Mouse (Mus musculus) heart, adult 11 months (tissue): ENCODE measurements around the gene Ackr2.

Experiments used
- DNase-seq: peaks from one replicate; pipeline ENCODE4 v3.0.0; 2022

Ackr2 gene

DNA sequence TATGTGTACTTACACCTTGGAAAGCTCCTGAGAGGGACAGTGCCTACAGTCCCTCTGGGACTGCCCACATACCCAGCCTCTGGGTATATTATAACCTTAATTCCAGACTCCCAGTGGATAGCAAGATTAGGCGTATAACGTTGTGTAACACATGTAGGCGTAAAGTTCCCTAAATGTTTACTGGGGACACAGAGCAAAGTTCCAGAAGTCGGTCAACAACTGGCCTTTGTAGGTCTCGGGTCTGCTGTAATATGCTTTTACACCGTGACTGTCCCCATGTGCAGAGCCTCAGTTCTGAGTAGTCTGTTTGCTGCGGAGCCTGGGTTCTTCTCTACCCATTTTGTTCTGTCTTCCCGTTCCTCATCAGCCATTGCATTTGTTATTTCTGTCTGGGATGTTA lies 25.3 kb downstream of the Ackr2 start:
- peak; percentile 49 for DNase-seq

GRCm38 (mm10) chr9:121923906-121924305 lies 25.8 kb downstream of the Ackr2 start:
- no peak for DNase-seq

DNA sequence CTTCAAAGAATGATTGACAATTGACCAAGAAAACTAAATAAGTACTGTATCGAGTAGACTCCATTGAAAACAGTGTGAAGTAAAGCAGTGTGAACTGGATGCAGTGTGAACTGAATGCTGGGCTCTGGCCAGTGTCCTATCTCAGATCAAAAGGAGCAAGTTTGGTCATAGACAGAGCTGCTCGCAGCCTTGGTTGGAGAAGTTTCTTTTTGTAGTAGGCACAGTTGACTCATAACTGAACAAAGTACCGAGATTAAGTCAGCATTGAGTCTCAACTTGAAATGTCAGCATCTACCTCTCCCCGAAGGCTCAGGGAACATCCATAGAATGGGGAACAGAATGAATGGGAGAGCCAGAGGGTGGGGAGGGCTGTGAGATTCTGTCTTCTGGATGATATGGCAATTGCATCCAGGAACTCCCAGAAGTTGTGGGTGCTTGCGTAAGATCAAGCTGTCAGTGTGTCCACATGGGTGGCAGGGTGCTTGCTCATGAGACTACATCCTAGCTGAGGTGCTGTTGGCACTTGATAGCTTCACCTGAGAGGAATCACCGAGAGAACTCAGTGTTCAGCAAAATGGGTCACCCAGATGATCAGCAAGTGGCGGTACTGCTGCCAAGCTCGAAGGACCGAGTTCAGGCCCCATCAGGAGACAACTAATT lies 26.9 kb downstream of the Ackr2 start:
- peak; percentile 85 for DNase-seq

GRCm38 (mm10) chr9:121925959-121926358 lies 27.8 kb downstream of the Ackr2 start:
- peak; percentile 57 for DNase-seq

GRCm38 (mm10) chr9:121926634-121927405 lies 28.7 kb downstream of the Ackr2 start:
- DNase-seq, result peak; percentile 75

GRCm38 (mm10) chr9:121927721-121928120 lies 29.6 kb downstream of the Ackr2 start:
- peak; percentile 64 for DNase-seq

- peak; percentile 93 for DNase-seq
These were observed 30.3 kb downstream of the Ackr2 start for GRCm38 (mm10) chr9:121928498-121928897.

DNA sequence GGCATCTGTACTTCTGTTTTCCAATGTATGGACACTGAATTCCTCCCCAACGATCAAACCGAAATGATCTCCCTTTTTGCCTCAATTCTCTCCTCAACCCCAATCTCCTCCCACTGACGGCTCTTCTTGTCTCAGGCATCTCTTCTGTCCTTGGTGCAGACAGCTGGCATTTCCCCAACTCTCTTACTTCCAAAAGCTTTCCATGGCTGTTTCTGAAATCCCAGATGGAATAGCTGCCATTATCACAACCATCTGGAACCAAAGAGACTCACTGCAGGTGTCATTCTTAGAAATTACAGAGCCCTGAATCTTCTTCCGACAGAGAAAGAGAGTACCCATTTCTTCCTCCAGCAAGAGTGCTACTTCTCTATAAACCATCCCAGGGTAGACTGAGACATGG lies 36.7 kb downstream of the Ackr2 start:
- DNase-seq, result peak; percentile 43

DNA sequence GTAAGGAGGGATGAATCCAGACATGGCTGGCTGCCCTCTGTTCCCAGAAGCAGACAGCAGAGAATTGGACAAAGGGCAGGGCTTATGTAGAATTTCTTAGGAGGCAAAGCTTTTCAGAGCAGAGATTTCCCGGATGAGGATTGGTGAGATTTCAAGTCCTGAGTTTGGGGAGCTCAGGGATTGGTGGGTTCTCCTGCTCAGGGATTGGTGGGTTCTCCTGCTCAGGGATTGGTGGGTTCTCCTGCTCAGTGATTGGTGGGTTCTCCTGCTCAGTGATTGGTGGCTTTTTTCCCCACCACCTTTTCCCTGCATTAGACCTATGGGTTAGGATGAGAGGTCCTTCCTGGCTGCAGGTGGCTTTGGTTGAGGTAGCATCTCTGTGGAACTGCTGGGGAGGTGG lies 38.8 kb downstream of the Ackr2 start:
- no peak for DNase-seq

DNA sequence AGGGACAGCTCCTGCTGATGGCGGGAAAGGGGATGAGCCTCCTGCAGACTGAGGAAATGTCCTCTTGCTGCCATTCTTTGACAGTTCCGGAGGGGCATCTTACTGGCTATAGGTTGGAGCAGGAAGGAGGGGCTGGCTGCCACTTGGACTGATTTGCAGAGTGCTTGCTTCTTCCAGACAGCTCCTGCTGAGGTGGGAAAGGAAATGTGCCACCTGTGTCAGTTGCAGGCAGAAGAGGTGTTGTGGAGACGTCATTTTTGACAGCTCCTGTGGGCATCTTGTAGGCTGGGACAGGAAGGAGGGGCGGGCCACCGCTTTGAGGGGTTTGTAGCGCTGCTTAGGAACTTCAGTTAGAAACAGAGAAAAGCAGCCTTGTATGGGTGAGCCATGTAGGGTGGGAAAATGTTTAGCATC lies 39.3 kb downstream of the Ackr2 start:
- DNase-seq, result no peak

- DNase-seq, result peak; percentile 85
These were observed 39.8 kb downstream of the Ackr2 start for GRCm38 (mm10) chr9:121937944-121938355.

DNA sequence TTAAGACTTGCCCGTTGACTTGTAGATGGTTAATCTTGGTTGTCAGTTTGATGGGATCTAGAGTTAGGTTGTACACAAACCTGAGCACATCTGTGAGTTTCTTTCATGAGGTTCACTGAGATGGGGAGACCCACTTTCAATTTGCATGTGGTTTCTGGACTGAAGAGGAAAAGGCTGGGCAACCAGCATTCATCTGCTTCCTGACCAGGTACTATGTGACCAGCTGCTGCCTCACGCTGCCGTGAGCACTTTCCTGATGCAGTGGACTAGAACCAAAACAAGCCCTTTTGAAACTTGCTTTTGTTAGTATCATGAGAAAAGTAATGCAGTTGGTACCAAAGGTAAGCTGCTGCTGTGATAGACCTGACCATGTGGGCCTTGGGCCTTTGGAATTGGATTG lies 44.9 kb downstream of the Ackr2 start:
- DNase-seq, result peak; percentile 79

GRCm38 (mm10) chr9:121943628-121944027 lies 45.5 kb downstream of the Ackr2 start:
- DNase-seq, result peak; percentile 58

DNA sequence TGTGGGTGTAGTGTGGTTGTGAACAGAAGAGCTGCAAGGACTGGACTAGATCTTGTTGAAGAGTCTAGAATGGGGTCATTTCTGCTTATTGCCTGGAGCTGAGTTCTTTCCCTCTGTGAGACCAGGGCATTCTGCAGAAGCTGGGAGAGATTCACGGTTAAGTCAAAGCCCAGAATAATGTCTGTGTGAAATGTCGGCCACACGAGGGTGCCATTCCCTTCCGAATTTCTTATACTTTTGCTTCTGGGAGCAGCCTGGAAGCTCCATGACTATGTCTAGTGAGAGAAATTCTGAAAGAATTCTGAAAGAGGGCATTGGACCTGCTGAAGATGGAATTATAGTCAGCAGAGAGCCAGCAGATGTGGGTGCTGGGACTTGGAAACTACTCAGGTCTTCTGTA lies 49.6 kb downstream of the Ackr2 start:
- DNase-seq, result no peak

- no peak for DNase-seq
These were observed 50.3 kb downstream of the Ackr2 start for GRCm38 (mm10) chr9:121948431-121948830.

DNA sequence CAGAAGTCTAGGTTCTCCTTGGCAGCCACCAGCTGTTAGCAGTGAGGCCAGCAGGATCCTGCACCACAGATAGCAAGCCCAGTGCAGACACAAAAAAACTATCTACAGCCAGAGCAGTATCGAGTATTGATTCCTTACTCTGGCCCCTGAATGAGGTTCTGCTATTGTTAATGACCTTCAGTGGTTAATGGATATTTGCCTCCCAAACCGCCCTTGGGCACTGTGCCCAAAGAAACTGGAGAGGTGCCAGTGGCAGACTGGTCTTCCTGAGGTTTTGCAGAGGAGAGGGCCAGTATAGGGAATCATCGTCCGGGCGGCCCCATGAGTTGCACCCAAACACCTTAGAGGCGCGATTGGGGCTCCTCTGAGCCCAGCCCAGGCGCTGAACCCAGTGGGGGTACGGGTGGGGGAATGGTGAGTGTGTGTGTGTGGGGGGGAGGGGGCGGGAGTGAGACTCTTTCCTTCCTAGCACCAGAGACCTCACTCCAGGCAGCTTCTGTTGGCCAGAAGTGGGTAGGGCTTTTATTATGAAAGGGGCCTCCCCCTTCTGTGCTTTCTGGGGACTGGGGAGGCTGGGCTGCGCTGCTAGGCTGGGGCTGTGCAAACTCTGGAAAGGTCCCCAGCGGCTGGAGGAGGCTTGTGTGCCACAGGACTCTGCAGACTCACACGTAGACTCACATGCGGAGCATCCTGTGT lies 52.4 kb downstream of the Ackr2 start, which contains the start of gene Fam198a:
Fam198a (plus strand) TSS at position 571 of the 696 bp plus-strand sequence.
- peak; percentile 98 for DNase-seq

GRCm38 (mm10) chr9:121951114-121951423 lies 52.9 kb downstream of the Ackr2 start:
- DNase-seq, result no peak

- DNase-seq, result no peak
These were observed 54.4 kb downstream of the Ackr2 start for GRCm38 (mm10) chr9:121952596-121952995.

DNA sequence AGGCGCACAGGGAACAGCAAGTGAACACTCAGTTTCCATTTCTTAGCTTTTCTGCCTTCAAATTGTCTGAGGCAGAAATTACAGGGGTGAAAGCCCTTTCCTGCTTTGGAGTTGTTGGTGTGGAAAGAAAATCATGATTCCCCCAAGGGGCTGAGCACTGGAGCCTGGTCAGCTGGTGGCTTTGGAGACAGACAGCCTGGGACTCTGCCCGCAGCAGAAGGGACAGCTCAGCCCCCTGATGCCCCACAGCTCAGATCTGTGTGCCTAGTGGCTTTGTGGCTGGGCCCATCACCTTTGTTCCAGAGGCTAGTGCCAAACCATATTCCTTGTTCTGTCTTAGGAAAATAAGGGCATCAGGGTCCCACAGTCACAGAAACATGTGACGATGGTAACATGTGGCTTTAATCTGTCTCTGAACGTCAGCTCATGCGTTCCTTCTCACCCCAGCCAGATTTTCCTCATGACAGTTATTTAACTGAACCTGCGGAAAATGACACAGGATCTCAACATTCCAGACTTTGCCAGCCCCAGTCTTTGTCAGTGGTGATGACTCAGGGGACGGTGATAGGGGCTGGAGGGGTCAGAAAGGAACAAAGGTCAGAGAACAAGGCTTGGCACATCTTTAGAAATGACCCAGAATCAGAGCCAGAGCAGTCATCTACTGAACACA lies 61.9 kb downstream of the Ackr2 start:
- DNase-seq, result peak; percentile 94
